Mouse (Mus musculus) liver, embryonic 16.5 days (tissue): ENCODE measurements around the gene Uvrag. TPM values are rescaled to one million over a fixed set of nuclear protein-coding genes. Genes with fewer than 3 reads are reported as not detected.

Experiments
- ATAC-seq: fragments of 200-750 bp; cut with Nextera tagmentation; 2 replicates; pipeline ENCODE4 v1.8.0; 2017; ENCODE audit warnings: low read depth, mild to moderate bottlenecking, moderate number of reproducible peaks, moderate library complexity
- H3K27ac ChIP-seq: fragments of 300-500 bp; sonication (generic); 2 replicates; pipeline ENCODE4 v1.5.1; 2014; ENCODE audit warnings: mild to moderate bottlenecking, low read length
- H3K27me3 ChIP-seq: fragments of 300-500 bp; sonication (generic); 2 replicates; pipeline ENCODE4 v1.6.1; 2014; ENCODE audit warnings: low read depth, low read length, mixed read lengths; ENCODE audit not compliant: control insufficient read depth, insufficient read depth
- H3K36me3 ChIP-seq: fragments of 300-500 bp; sonication (generic); 2 replicates; pipeline ENCODE4 v1.6.1; 2014; ENCODE audit warnings: mild to moderate bottlenecking; ENCODE audit not compliant: control insufficient read depth, insufficient read depth
- H3K4me1 ChIP-seq: fragments of 300-500 bp; sonication (generic); 2 replicates; pipeline ENCODE4 v1.6.1; 2014; ENCODE audit warnings: low read depth, low read length, mixed read lengths; ENCODE audit not compliant: control insufficient read depth
- H3K4me2 ChIP-seq: fragments of 300-500 bp; sonication (generic); 2 replicates; pipeline ENCODE4 v1.6.1; 2014; ENCODE audit warnings: low read depth, low read length, mixed read lengths
- H3K4me3 ChIP-seq: fragments of 300-500 bp; sonication (generic); 2 replicates; pipeline ENCODE4 v1.5.1; 2014; ENCODE audit warnings: low read depth, mild to moderate bottlenecking, low read length
- H3K9ac ChIP-seq: fragments of 300-500 bp; sonication (generic); 2 replicates; pipeline ENCODE4 v1.6.1; 2014; ENCODE audit warnings: low read depth, low read length
- H3K9me3 ChIP-seq: fragments of 300-500 bp; sonication (generic); replicated peaks from 2 replicates; pipeline ENCODE4 v1.6.1; 2016; ENCODE audit warnings: low read length; ENCODE audit not compliant: control insufficient read depth
- WGBS: fragments of 180-500 bp; shearing (Covaris S2); extraction: QIAGEN DNeasy Blood & Tissue Kit; methylation state at CpG from one replicate; pipeline ENCODE4 v1.1.7; 2014; ENCODE audit not compliant: insufficient replicate concordance; 5-methylcytosine and 5-hydroxymethylcytosine counted together
- polyA plus RNA-seq: library from polyadenylated mRNA; unstranded; fragments of >200 nt; fragmentation: Nextera tagmentation; extraction: Ambion mirVana; gene quantifications from 2 replicates; pipeline ENCODE4 v1.2.1, GENCODE M21; 2015

Uvrag gene
- polyA plus RNA-seq, 1 experiment from 2014 or later: 8.2 TPM

DNA sequence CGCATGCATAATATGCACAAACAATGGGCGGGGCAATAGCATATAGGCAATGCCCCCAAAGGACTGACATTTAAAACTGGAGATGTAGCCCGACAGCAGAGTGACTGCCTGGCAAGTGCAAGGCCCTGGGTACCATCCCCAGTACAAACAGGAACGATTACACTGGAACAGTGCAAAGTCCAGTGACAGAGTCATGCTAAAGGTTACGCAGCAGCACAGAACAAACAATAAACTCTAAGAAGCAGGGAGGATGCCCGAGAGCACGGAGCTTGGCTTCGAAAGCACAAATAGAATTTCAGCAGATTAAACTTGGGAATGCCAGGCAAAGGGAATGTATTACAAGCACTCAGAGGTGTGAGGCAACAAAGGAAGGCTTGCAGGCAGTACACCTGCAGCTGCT lies 40.4 kb downstream of the Uvrag start:
- WGBS: 63% methylated on average over 8 of the region's 8 CpGs
- H3K4me3 ChIP-seq: no peak overlapping the region
- peak overlapping the region; percentile 53 for H3K27ac ChIP-seq
- peaks cover 11% of the 10 kb centered on the region for H3K4me1 ChIP-seq
- no peak overlapping the region for H3K9ac ChIP-seq
- no peaks in the 10 kb centered on the region for H3K27me3 ChIP-seq
- peak; percentile 83 for ATAC-seq
- 0 out of 2 replicates have a peak, but pooled peaks cover 3% of the 10 kb centered on the region for H3K36me3 ChIP-seq
- no peaks in the 10 kb centered on the region for H3K9me3 ChIP-seq
- H3K4me2 ChIP-seq: 0 out of 2 replicates have a peak overlapping the region, but pooled peaks have one; percentile 13

DNA sequence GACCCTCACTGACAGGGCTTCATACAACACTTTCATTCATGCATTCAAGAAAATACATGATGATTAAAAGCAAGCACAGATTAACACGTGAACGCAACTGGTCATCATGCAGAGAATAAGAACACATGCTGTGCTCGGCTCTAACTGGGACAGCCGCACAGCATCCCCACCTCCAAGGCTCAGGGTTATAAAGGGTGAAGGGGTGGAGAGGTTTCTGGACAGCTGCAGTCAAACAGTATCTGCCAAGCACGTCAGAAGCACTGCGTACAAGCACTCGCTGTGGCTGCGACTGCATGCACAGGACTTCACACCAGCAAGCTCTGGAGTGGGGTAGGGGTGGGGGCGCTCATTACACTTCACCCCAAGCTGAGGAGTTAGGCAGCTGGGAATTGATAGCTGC lies 40.9 kb downstream of the Uvrag start:
- no peaks in the 10 kb centered on the region for H3K9me3 ChIP-seq

DNA sequence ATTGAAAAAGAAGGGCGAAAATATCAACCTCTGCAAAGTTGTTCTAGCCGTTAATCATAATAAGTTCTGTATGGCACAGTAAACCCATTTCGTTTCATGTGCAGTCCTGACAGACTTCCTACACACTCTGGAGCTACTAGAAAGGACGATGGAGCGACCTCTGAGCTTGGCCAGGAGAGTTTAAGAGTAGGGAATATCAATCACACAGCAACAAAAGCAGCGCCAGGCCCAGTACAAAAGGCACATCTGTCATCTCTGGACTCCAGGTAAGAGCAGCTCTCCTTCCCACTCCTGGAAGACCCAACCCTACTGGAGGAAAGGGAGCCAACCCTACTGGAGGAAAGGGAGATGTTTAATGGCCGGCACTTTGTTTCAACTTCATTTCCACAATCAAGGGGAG lies 43.2 kb downstream of the Uvrag start:
- 80% methylated on average over 7 of the region's 7 CpGs for WGBS

More for the DNA sequence above, 40.9 kb downstream of the Uvrag start:
- Histone ChIP-seq H3K4me3 (no peak overlapping the region), H3K4me2 (0 out of 2 replicates have a peak overlapping the region, but pooled peaks have one; percentile 13), H3K27ac (peak overlapping the region; percentile 53), H3K27me3 (no peaks in the 10 kb centered on the region), H3K4me1 (peaks cover 11% of the 10 kb centered on the region), H3K9ac (no peak overlapping the region), H3K36me3 (0 out of 2 replicates have a peak, but pooled peaks cover 3% of the 10 kb centered on the region)
- 74% methylated on average over 9 of the region's 9 CpGs for WGBS
- peak; percentile 58 for ATAC-seq

DNA sequence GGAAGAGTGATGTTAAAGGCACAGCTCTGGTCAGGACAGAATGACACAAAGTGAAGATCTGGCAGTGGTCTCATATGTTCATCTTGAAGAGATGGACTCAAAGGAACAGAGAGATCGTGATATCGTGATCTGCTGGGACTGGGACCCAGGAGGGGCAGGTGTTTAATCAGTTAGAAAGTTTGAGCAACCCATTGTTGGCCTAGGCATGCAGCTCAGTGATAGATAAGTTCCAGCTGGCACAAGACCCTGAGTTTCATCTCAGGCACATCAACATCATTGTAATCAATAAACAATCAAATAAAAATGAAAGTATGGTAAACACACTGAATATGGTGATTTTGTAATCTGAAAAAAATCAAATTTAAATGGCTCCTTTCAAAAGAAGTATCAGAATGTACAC lies 43.8 kb downstream of the Uvrag start:
- no peak for ATAC-seq
- Histone ChIP-seq H3K36me3 (peaks cover 3% of the 10 kb centered on the region; the same call in 1 of the 2 replicates), H3K4me1 (peaks cover 9% of the 10 kb centered on the region), H3K9me3 (no peaks in the 10 kb centered on the region), H3K9ac (no peak overlapping the region), H3K27me3 (no peaks in the 10 kb centered on the region), H3K27ac (no peak overlapping the region), H3K4me3 (no peak overlapping the region), H3K4me2 (no peak overlapping the region)
- WGBS: 71% methylated on average over 2 of the region's 2 CpGs

More for the DNA sequence above, 43.2 kb downstream of the Uvrag start:
- no peaks in the 10 kb centered on the region for H3K27me3 ChIP-seq
- H3K9ac ChIP-seq: no peak overlapping the region
- H3K4me1 ChIP-seq: peaks cover 11% of the 10 kb centered on the region
- ATAC-seq: no peak
- H3K4me2 ChIP-seq: no peak overlapping the region
- H3K9me3 ChIP-seq: no peaks in the 10 kb centered on the region
- no peak overlapping the region for H3K27ac ChIP-seq
- no peak overlapping the region for H3K4me3 ChIP-seq
- peaks cover 3% of the 10 kb centered on the region; the same call in 1 of the 2 replicates for H3K36me3 ChIP-seq

- WGBS: 46% methylated on average over 4 of the region's 4 CpGs
- ATAC-seq: no peak
- H3K27me3 ChIP-seq: no peaks in the 10 kb centered on the region
- H3K9ac ChIP-seq: no peak overlapping the region
- H3K27ac ChIP-seq: no peak overlapping the region
- peaks cover 3% of the 10 kb centered on the region; the same call in 1 of the 2 replicates for H3K36me3 ChIP-seq
- H3K4me2 ChIP-seq: no peak overlapping the region
- H3K4me3 ChIP-seq: no peak overlapping the region
- H3K4me1 ChIP-seq: peaks cover 4% of the 10 kb centered on the region; the same call in 1 of the 2 replicates
- H3K9me3 ChIP-seq: no peaks in the 10 kb centered on the region
These were observed 45.8 kb downstream of the Uvrag start for GRCm38 (mm10) chr7:99095191-99095590.

GRCm38 (mm10) chr7:99094336-99094735 lies 46.6 kb downstream of the Uvrag start:
- Histone ChIP-seq H3K9me3 (no peaks in the 10 kb centered on the region), H3K27me3 (no peaks in the 10 kb centered on the region), H3K4me2 (no peak overlapping the region), H3K36me3 (peaks cover 3% of the 10 kb centered on the region; the same call in 1 of the 2 replicates), H3K4me1 (no peaks in the 10 kb centered on the region; the same call in 1 of the 2 replicates), H3K4me3 (no peak overlapping the region), H3K9ac (no peak overlapping the region), H3K27ac (no peak overlapping the region)
- WGBS: 68% methylated on average over 3 of the region's 3 CpGs
- ATAC-seq: no peak

- Histone ChIP-seq H3K27me3 (no peaks in the 10 kb centered on the region), H3K27ac (no peak overlapping the region), H3K4me3 (no peak overlapping the region), H3K4me2 (no peak overlapping the region), H3K4me1 (no peaks in the 10 kb centered on the region; the same call in 1 of the 2 replicates), H3K9ac (no peak overlapping the region), H3K36me3 (peaks cover 3% of the 10 kb centered on the region; the same call in 1 of the 2 replicates), H3K9me3 (no peaks in the 10 kb centered on the region)
- WGBS: 71% methylated on average over 17 of the region's 17 CpGs
- ATAC-seq: peak; percentile 48; the same call in 1 of the 2 replicates
These were observed 48.9 kb downstream of the Uvrag start for GRCm38 (mm10) chr7:99091915-99092645.

GRCm38 (mm10) chr7:99089716-99090115 lies 51.2 kb downstream of the Uvrag start:
- Histone ChIP-seq H3K27me3 (no peaks in the 10 kb centered on the region), H3K27ac (no peak overlapping the region), H3K4me2 (no peak overlapping the region), H3K9ac (no peak overlapping the region), H3K9me3 (no peaks in the 10 kb centered on the region), H3K4me3 (no peak overlapping the region), H3K36me3 (no peaks in the 10 kb centered on the region; the same call in 1 of the 2 replicates), H3K4me1 (no peaks in the 10 kb centered on the region; the same call in none of the 2 replicates)
- 81% methylated on average over 4 of the region's 4 CpGs for WGBS
- ATAC-seq: no peak
